Mouse (Mus musculus) heart, embryonic 14.5 days (tissue): ENCODE data around the gene Rnd1. TPM values are rescaled to one million over a fixed set of nuclear protein-coding genes. Genes with fewer than 3 reads are reported as not detected.

Source experiments
- ATAC-seq: fragments of 200-750 bp; cut with Nextera tagmentation; 2 replicates; pipeline ENCODE4 v1.8.0; 2017; ENCODE audit warnings: low read depth, moderate TSS enrichment; ENCODE audit not compliant: insufficient number of reproducible peaks, insufficient read depth, low FRiP score
- H3K27ac ChIP-seq, 2 experiments: fragments of 200-500 bp in 1 of 2; fragments of 300-500 bp in 1 of 2; sonication (generic) in 1 of 2; replicated peaks in 1 of 2; 2 replicates each; pipeline ENCODE4 v1.5.1; 2012 to 2014; ENCODE audit warnings: low read depth in 2 of 2, low read length in 2 of 2, control low read depth in 1 of 2, mild to moderate bottlenecking in 1 of 2, mixed read lengths in 1 of 2; ENCODE audit not compliant: control insufficient read depth in 1 of 2, insufficient read depth in 1 of 2
- H3K27me3 ChIP-seq: fragments of 300-500 bp; sonication (generic); 2 replicates; pipeline ENCODE4 v1.6.1; 2014; ENCODE audit warnings: mild to moderate bottlenecking, low read length, control low read depth; ENCODE audit not compliant: control insufficient read depth, insufficient read depth
- H3K36me3 ChIP-seq: fragments of 300-500 bp; sonication (generic); 2 replicates; pipeline ENCODE4 v1.6.1; 2014; ENCODE audit warnings: mild to moderate bottlenecking, control low read depth, low read length, mixed read lengths; ENCODE audit not compliant: control insufficient read depth, insufficient read depth
- H3K4me1 ChIP-seq, 2 experiments: fragments of 200-500 bp in 1 of 2; fragments of 300-500 bp in 1 of 2; sonication (generic) in 1 of 2; 2 replicates each; pipeline ENCODE4 v1.6.1; 2012 to 2014; ENCODE audit warnings: low read length in 2 of 2, control low read depth in 1 of 2, mixed read lengths in 1 of 2; ENCODE audit not compliant: control insufficient read depth in 2 of 2, insufficient read depth in 2 of 2
- H3K4me2 ChIP-seq: fragments of 300-500 bp; sonication (generic); 2 replicates; pipeline ENCODE4 v1.6.1; 2014; ENCODE audit warnings: mild to moderate bottlenecking, low read length
- H3K4me3 ChIP-seq, 2 experiments: fragments of 200-500 bp in 1 of 2; fragments of 300-500 bp in 1 of 2; sonication (generic) in 1 of 2; 2 replicates each; pipeline ENCODE4 v1.5.1; 2012 to 2014; ENCODE audit warnings: low read length in 2 of 2, mild to moderate bottlenecking in 2 of 2, control low read depth in 1 of 2, low read depth in 1 of 2, moderate library complexity in 1 of 2; ENCODE audit not compliant: control insufficient read depth in 1 of 2, insufficient read depth in 1 of 2
- H3K9ac ChIP-seq: fragments of 300-500 bp; sonication (generic); 2 replicates; pipeline ENCODE4 v1.6.1; 2014; ENCODE audit warnings: mild to moderate bottlenecking, low read length
- H3K9me3 ChIP-seq: fragments of 300-500 bp; sonication (generic); 2 replicates; pipeline ENCODE4 v1.6.1; 2016; ENCODE audit warnings: low read length, control low read depth; ENCODE audit not compliant: control insufficient read depth
- WGBS: fragments of 180-500 bp; shearing (Covaris S2); extraction: QIAGEN DNeasy Blood & Tissue Kit; methylation state at CpG from one replicate; pipeline ENCODE4 v1.1.7; 2014; 5-methylcytosine and 5-hydroxymethylcytosine counted together
- polyA plus RNA-seq: library from polyadenylated mRNA; unstranded; fragments of >200 nt; fragmentation: Nextera tagmentation; extraction: Ambion mirVana; gene quantifications from 2 replicates; pipeline ENCODE4 v1.2.1, GENCODE M21; 2014

The Rnd1 gene
- polyA plus RNA-seq, 1 experiment from 2014 or later, result 1.3 TPM

DNA sequence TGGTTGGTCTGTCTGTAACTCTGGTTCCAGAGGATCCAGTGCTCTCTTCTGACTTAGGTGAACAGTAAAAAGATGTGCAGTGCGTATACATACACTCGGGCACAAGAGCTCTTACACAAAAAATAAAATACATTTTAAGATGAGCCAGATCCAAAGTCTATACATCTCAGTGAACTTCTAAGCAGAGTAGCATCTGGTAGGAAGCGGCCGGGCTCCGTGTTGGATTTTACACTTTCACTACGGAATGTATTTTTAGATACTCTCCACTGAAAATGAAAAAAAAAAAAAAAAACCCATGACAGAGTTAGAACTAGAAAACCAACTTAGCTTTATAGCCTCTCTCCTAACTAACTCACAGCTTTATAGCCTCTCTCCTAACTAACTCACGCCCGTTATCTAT lies 3.4 kb upstream of the Rnd1 start:
- Histone ChIP-seq H3K4me2 (no peak overlapping the region), H3K4me3 (no peak overlapping the region), H3K9me3 (no peaks in the 10 kb centered on the region), H3K27me3 (peaks cover 17% of the 10 kb centered on the region; the same call in 1 of the 2 replicates), H3K4me1 (peaks cover 11 to 16% of the 10 kb centered on the region in 2 experiments), H3K36me3 (no peaks in the 10 kb centered on the region), H3K9ac (no peak overlapping the region), H3K27ac (no peak overlapping the region)
- ATAC-seq, result no peak
- 67% methylated on average over 8 of the region's 8 CpGs for WGBS

DNA sequence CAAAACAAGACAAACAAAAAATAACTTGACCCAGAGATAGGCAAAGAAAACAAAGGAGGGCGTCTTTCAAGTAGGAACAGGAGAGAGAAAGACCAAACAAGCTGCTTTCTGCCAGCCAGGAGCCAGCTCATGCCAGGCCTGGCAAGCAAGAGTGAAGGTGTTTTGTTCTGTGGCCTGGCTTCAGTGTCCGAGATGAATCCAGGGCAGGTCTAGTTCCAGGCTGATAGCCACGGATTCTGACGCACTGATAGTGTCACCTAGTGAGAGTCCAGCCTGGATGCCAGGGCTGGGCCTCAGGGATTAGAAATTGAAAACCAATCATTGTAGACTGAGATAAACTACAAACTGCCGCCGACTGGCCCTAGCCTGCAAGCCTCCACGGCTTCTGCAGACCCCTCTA lies 716 bp upstream of the Rnd1 start:
- Histone ChIP-seq H3K4me1 (peaks cover 12 to 17% of the 10 kb centered on the region in 2 experiments), H3K9ac (no peak overlapping the region), H3K36me3 (no peaks in the 10 kb centered on the region), H3K27ac (no peak overlapping the region), H3K27me3 (peaks cover 33% of the 10 kb centered on the region), H3K4me2 (peak overlapping the region; percentile 94; the same call in 1 of the 2 replicates), H3K4me3 (no peak overlapping the region), H3K9me3 (no peaks in the 10 kb centered on the region)
- WGBS, result 48% methylated on average over 7 of the region's 7 CpGs
- no peak for ATAC-seq

DNA sequence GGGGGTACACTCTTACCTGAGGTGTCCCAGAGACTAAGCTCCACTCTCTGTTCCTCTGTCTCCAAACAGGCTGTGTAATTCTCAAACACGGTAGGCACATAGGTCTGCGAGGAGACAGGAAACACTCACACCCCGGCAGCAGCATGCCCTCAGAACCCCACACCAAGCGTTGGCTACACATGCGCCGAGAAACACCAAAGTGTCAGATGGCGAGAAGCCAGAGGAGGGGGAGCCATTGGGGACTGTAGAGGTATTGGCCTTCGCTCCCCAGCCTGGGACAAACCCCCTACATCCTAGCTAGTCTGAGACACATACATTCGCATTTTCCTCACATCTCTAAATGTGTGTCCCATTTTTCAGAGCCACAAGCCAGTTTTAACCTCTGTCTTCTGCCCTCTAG lies 790 bp downstream of the Rnd1 start:
- Histone ChIP-seq H3K27me3 (peaks cover 33% of the 10 kb centered on the region), H3K9ac (peak overlapping the region; percentile 61; the same call in 1 of the 2 replicates), H3K36me3 (no peaks in the 10 kb centered on the region), H3K4me1 (peaks cover 19 to 25% of the 10 kb centered on the region in 2 experiments), H3K4me3 (peak overlapping the region; percentile 1 to 45; a peak in 3 of 4 replicates), H3K9me3 (no peaks in the 10 kb centered on the region), H3K27ac (no peak overlapping the region), H3K4me2 (peak overlapping the region; percentile 94)
- under 1% methylated on average over 9 of the region's 9 CpGs for WGBS
- no peak for ATAC-seq

- 8% methylated on average over 14 of the region's 14 CpGs for WGBS
- H3K27me3 ChIP-seq, result peaks cover 33% of the 10 kb centered on the region
- H3K4me2 ChIP-seq, result peak overlapping the region; percentile 94
- no peak for ATAC-seq
- H3K9me3 ChIP-seq, result no peaks in the 10 kb centered on the region
- H3K4me1 ChIP-seq, result peaks cover 19 to 25% of the 10 kb centered on the region in 2 experiments
- peak overlapping the region; percentile 5 to 45 for H3K4me3 ChIP-seq
- H3K36me3 ChIP-seq, result no peaks in the 10 kb centered on the region
- peak overlapping the region; percentile 41; the same call in 1 of the 2 replicates for H3K9ac ChIP-seq
- no peak overlapping the region for H3K27ac ChIP-seq
Observed at GRCm38 (mm10) chr15:98675634-98676250, 1.5 kb downstream of the Rnd1 start.

DNA sequence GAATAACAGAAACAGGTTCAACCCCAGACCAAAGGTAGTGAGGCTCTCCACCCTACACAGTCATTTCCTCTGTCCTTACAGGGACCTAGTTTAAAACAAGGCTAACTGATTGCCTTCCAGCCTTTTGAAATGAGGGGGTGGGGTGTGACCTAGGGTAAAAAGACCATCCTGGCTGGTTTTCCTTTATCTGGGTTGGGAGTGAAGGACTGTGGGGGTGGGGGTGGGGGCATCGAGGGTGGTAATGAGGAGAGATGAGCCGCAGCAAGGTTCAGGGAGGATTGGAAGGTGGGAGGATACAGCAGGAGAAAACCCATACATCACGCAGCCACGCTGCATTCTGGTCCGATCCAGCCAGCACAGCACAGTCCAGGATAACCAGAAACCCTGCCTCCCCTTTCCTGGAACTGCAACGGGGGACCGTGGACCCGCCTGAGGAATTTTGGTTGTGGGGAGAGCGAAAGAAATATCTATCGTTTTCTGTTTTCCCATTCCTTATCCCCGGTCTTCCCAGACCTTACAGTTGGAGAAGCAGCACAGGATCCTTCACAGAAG lies 2.2 kb downstream of the Rnd1 start:
- no peaks in the 10 kb centered on the region for H3K9me3 ChIP-seq
- H3K4me3 ChIP-seq, result peak overlapping the region in 1 of 2 experiments; percentile 45; a peak in 1 of 4 replicates
- H3K27ac ChIP-seq, result no peak overlapping the region
- 21% methylated on average over 11 of the region's 11 CpGs for WGBS
- no peaks in the 10 kb centered on the region for H3K36me3 ChIP-seq
- peaks cover 33% of the 10 kb centered on the region for H3K27me3 ChIP-seq
- peak overlapping the region; percentile 94 for H3K4me2 ChIP-seq
- H3K4me1 ChIP-seq, result peaks cover 19 to 25% of the 10 kb centered on the region in 2 experiments
- no peak for ATAC-seq
- peak overlapping the region; percentile 41; the same call in 1 of the 2 replicates for H3K9ac ChIP-seq

- H3K27ac ChIP-seq, result no peak overlapping the region
- no peaks in the 10 kb centered on the region for H3K36me3 ChIP-seq
- WGBS, result 50% methylated on average over 7 of the region's 7 CpGs
- no peak for ATAC-seq
- H3K4me1 ChIP-seq, result peaks cover 19 to 25% of the 10 kb centered on the region in 2 experiments
- peaks cover 33% of the 10 kb centered on the region for H3K27me3 ChIP-seq
- H3K4me3 ChIP-seq, result no peak overlapping the region
- H3K4me2 ChIP-seq, result no peak overlapping the region
- no peak overlapping the region for H3K9ac ChIP-seq
- no peaks in the 10 kb centered on the region for H3K9me3 ChIP-seq
Observed at GRCm38 (mm10) chr15:98674284-98674993, 2.8 kb downstream of the Rnd1 start.

DNA sequence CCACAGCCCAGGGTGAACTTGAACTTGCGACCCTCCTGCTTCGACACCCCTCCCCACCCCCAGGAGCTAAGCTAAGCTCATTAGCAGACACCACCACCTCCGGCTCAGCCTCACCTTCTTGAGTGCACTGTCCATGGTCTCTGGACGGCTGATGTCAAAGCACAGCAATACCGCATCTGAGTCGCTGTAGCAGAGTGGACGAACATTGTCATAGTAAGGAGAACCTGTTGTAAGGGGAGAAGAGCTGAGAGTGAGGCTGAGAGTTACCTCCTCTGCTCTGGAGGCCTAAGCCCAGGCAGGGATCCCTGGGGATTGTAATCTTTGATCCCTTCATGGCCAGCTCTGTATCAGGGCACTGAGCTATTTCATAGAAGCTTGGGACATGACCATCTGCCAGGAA lies 3.5 kb downstream of the Rnd1 start:
- Histone ChIP-seq H3K4me3 (no peak overlapping the region), H3K27ac (no peak overlapping the region), H3K4me2 (no peak overlapping the region), H3K4me1 (peaks cover 19 to 25% of the 10 kb centered on the region in 2 experiments), H3K9ac (no peak overlapping the region), H3K27me3 (peaks cover 32% of the 10 kb centered on the region), H3K9me3 (no peaks in the 10 kb centered on the region), H3K36me3 (no peaks in the 10 kb centered on the region)
- 64% methylated on average over 7 of the region's 7 CpGs for WGBS
- no peak for ATAC-seq
